Comparison of ENCODE assay signal across 13 mouse cellular contexts in genomic region chr4:13335401-13335800, GRCm38 (mm10).
A peak's percentile ranks its signal among the peaks of the same experiment; 100 is the strongest.
DNase-seq lines count a peak whose midpoint lies in the region; ATAC-seq lines count a peak whose summit lies in the region.
"Had no signal": no experiment of that assay in that cellular context is flagged by ENCODE, and none has a peak within 500 bp of the region (broad histone marks: within the 10 kb centered on the region; RNA-seq: fewer than 3 reads in every experiment).

No protein-coding gene starts in this region.

- DNase-seq in embryonic facial prominence, embryonic 11.5 days (ENCODE audit: low spot score) = peak; percentile 40
- no peak for DNase-seq in embryonic facial prominence, embryonic 10.5 days (ENCODE audit: low spot score)
- peak; percentile 32 for DNase-seq in embryo, embryonic 9.5 days (ENCODE audit: extremely low spot score)
- DNase-seq in right cerebral cortex, postnatal 4 days = no peak
- no peak for DNase-seq in cerebellum, postnatal 14 days
- DNase-seq: gastrocnemius, postnatal 10 days; kidney, postnatal 36 days had no signal

- no peaks in the 10 kb centered on the region for H3K27me3 ChIP-seq in embryonic facial prominence, embryonic 11.5 days (ENCODE audit: control insufficient read depth, insufficient read depth, low read length)
- H3K27me3 ChIP-seq in embryonic facial prominence, embryonic 10.5 days (replicated peaks; ENCODE audit: low read depth, poor library complexity, severe bottlenecking) = no peaks in the 10 kb centered on the region
- H3K27me3 ChIP-seq in hindbrain, embryonic 16.5 days (replicated peaks; ENCODE audit: control insufficient read depth, insufficient read depth, low read length) = no peaks in the 10 kb centered on the region
- H3K27me3 ChIP-seq in midbrain, embryonic 16.5 days (ENCODE audit: control insufficient read depth, insufficient read depth, low read depth, low read length) = no peaks in the 10 kb centered on the region
- H3K27me3 ChIP-seq: hindbrain, embryonic 15.5 days; Patski; stomach, embryonic 15.5 days had no signal

- no peaks in the 10 kb centered on the region for H3K4me1 ChIP-seq in embryonic facial prominence, embryonic 11.5 days (ENCODE audit: control insufficient read depth, insufficient read depth, low read length)
- H3K4me1 ChIP-seq in embryonic facial prominence, embryonic 10.5 days = peaks cover 7% of the 10 kb centered on the region
- H3K4me1 ChIP-seq in hindbrain, embryonic 16.5 days (ENCODE audit: control insufficient read depth, insufficient read depth, low read depth, low read length) = peaks cover 5% of the 10 kb centered on the region
- H3K4me1 ChIP-seq in midbrain, embryonic 16.5 days (ENCODE audit: control insufficient read depth, insufficient read depth, low read length) = peaks cover 16% of the 10 kb centered on the region
- H3K4me1 ChIP-seq: stomach, embryonic 15.5 days had no signal

- no peak overlapping the region for H3K9ac ChIP-seq in embryonic facial prominence, embryonic 11.5 days (replicated peaks; ENCODE audit: low read length)
- no peak overlapping the region for H3K9ac ChIP-seq in hindbrain, embryonic 16.5 days (ENCODE audit: low read depth, low read length)
- no peak overlapping the region for H3K9ac ChIP-seq in midbrain, embryonic 16.5 days (ENCODE audit: low read depth, low read length)
- H3K9ac ChIP-seq: hindbrain, embryonic 15.5 days; stomach, embryonic 15.5 days had no signal

- no peak overlapping the region for H3K4me2 ChIP-seq in embryonic facial prominence, embryonic 11.5 days (ENCODE audit: low read depth, low read length)
- H3K4me2 ChIP-seq in hindbrain, embryonic 16.5 days (ENCODE audit: low read length) = no peak overlapping the region
- peak overlapping the region; percentile 31 for H3K4me2 ChIP-seq in midbrain, embryonic 16.5 days (ENCODE audit: low read length)
- H3K4me2 ChIP-seq: hindbrain, embryonic 15.5 days; stomach, embryonic 15.5 days had no signal

- no peaks in the 10 kb centered on the region for H3K36me3 ChIP-seq in embryonic facial prominence, embryonic 11.5 days (replicated peaks; ENCODE audit: control insufficient read depth, insufficient read depth, low read depth, low read length)
- H3K36me3 ChIP-seq in embryonic facial prominence, embryonic 10.5 days (replicated peaks) = no peaks in the 10 kb centered on the region
- H3K36me3 ChIP-seq in hindbrain, embryonic 16.5 days (ENCODE audit: control insufficient read depth, insufficient read depth, low read length) = no peaks in the 10 kb centered on the region
- H3K36me3 ChIP-seq in midbrain, embryonic 16.5 days (ENCODE audit: control insufficient read depth, insufficient read depth, low read length) = no peaks in the 10 kb centered on the region
- H3K36me3 ChIP-seq: hindbrain, embryonic 15.5 days; stomach, embryonic 15.5 days had no signal

- ATAC-seq in embryonic facial prominence, embryonic 11.5 days (replicated peaks; ENCODE audit: insufficient number of reproducible peaks, low FRiP score, low TSS enrichment, low read depth) = no peak
- ATAC-seq in hindbrain, embryonic 16.5 days = 0 out of 2 replicates have a peak, but pooled peaks have one; percentile 48
- ATAC-seq in midbrain, embryonic 16.5 days = peak; percentile 75
- ATAC-seq in megakaryocyte progenitor cell, adult 5-6 weeks (replicated peaks; ENCODE audit: poor library complexity) = no peak
- ATAC-seq: Patski had no signal

- no peaks in the 10 kb centered on the region for H3K9me3 ChIP-seq in embryonic facial prominence, embryonic 11.5 days (replicated peaks; ENCODE audit: control insufficient read depth, low read length)
- no peaks in the 10 kb centered on the region for H3K9me3 ChIP-seq in embryonic facial prominence, embryonic 10.5 days
- H3K9me3 ChIP-seq in hindbrain, embryonic 16.5 days (ENCODE audit: control insufficient read depth, low read length) = no peaks in the 10 kb centered on the region
- no peaks in the 10 kb centered on the region for H3K9me3 ChIP-seq in midbrain, embryonic 16.5 days (replicated peaks; ENCODE audit: control insufficient read depth, low read length, poor library complexity, severe bottlenecking)
- H3K9me3 ChIP-seq: hindbrain, embryonic 15.5 days; stomach, embryonic 15.5 days had no signal

- no peak overlapping the region for H3K27ac ChIP-seq in embryonic facial prominence, embryonic 11.5 days (replicated peaks; ENCODE audit: low read depth, low read length)
- H3K27ac ChIP-seq in embryonic facial prominence, embryonic 10.5 days (replicated peaks) = no peak overlapping the region
- H3K27ac ChIP-seq in hindbrain, embryonic 16.5 days (ENCODE audit: low read depth, low read length) = no peak overlapping the region
- H3K27ac ChIP-seq in midbrain, embryonic 16.5 days (ENCODE audit: low read length) = no peak overlapping the region
- H3K27ac ChIP-seq: hindbrain, embryonic 15.5 days; stomach, embryonic 15.5 days had no signal

- H3K4me3 ChIP-seq in embryonic facial prominence, embryonic 11.5 days (ENCODE audit: low read depth, low read length) = no peak overlapping the region
- no peak overlapping the region for H3K4me3 ChIP-seq in embryonic facial prominence, embryonic 10.5 days
- H3K4me3 ChIP-seq in hindbrain, embryonic 16.5 days (ENCODE audit: low read length) = no peak overlapping the region
- no peak overlapping the region for H3K4me3 ChIP-seq in midbrain, embryonic 16.5 days (ENCODE audit: low read depth, low read length)
- H3K4me3 ChIP-seq: hindbrain, embryonic 15.5 days; stomach, embryonic 15.5 days had no signal

- WGBS in embryonic facial prominence, embryonic 11.5 days = 62% methylated on average over 2 of the region's 2 CpGs
- WGBS in embryonic facial prominence, embryonic 10.5 days = 65% methylated on average over 2 of the region's 2 CpGs
- 16% methylated on average over 2 of the region's 2 CpGs for WGBS in hindbrain, embryonic 16.5 days
- WGBS in midbrain, embryonic 16.5 days = 3% methylated on average over 2 of the region's 2 CpGs

Comparison
In these comparisons a context has a peak if more than half of its experiments do, and no peak if none do; other contexts are left out.
1. DNase-seq: peak in embryonic facial prominence, embryonic 11.5 days (single experiment) and embryo, embryonic 9.5 days (single experiment); none in embryonic facial prominence, embryonic 10.5 days (single experiment), right cerebral cortex, postnatal 4 days (single experiment) and cerebellum, postnatal 14 days (0 of 2).
2. ATAC-seq: peak in hindbrain, embryonic 16.5 days (single experiment) and midbrain, embryonic 16.5 days (single experiment); none in embryonic facial prominence, embryonic 11.5 days (single experiment) and megakaryocyte progenitor cell, adult 5-6 weeks (single experiment).